Mouse (Mus musculus) C3H10T1/2 (cell line): ENCODE results near the gene Cd163. TPM values are rescaled to one million over a fixed set of nuclear protein-coding genes. Genes with fewer than 3 reads are reported as not detected.

Source experiments
- polyA plus RNA-seq, 2 experiments: library from polyadenylated mRNA; unstranded; fragments of >200 nt; fragmentation: generic; extraction: Trizol; gene quantifications; one replicate each; pipeline ENCODE4 v1.2.1; 2012; ENCODE audit warnings: missing spikeins in 2 of 2

Gene Cd163
- polyA plus RNA-seq: not detected

DNA sequence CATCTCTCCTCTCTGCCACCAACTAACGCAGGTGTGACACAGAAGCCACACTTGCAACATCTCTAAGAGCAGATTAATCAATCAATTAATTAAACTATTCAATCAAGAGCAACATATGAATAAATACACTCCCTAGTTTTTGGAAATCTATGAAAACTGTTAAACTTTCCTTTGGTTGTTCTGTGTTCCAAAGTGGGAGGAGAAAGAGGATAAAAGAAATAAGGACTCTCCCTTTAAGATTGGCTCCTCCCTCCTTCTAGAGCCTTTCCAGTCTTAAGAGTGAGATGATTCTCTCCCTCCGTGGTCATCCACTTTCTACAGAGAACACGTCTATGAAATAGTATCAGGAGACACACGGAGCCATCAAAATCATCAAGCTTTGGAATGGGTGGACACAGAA, at the start of gene Cd163:
Cd163 (plus strand) TSS at position 301 of the 400 bp plus-strand sequence.

Other genes with a start within 250 kb of the Cd163 start
- not detected for gene Vmn2r27, start 72.8 kb upstream of the Cd163 start, polyA plus RNA-seq
- gene Pex5, start 110.4 kb downstream of the Cd163 start, polyA plus RNA-seq: 10 to 100 TPM in 1 of 2 experiments, 1 to 10 TPM in 1; 7.1 to 29.4 TPM
- gene Clstn3, start 160.1 kb downstream of the Cd163 start, polyA plus RNA-seq: 1 to 10 TPM in 1 of 2 experiments, under 1 TPM in 1; 0.16 to 1.6 TPM
- gene C1rl, start 188.5 kb downstream of the Cd163 start, polyA plus RNA-seq: 10 to 100 TPM in 1 of 2 experiments, 1 to 10 TPM in 1; 2.7 to 20.5 TPM
- gene C1ra, start 207.7 kb downstream of the Cd163 start, polyA plus RNA-seq: 100 to 1,000 TPM in 1 of 2 experiments, 1 to 10 TPM in 1; 1.3 to 102 TPM
- 100 to 1,000 TPM in 1 of 2 experiments, under 1 TPM in 1; 0.30 to 110 TPM for gene C1s1, start 237.7 kb downstream of the Cd163 start, polyA plus RNA-seq